Mouse (Mus musculus) spleen, adult 2 months (tissue): ENCODE results near the gene Pfdn2. TPM values are rescaled to one million over a fixed set of nuclear protein-coding genes. Genes with fewer than 3 reads are reported as not detected.
"Not testable (repeated sequence)": the region's sequence is repeated elsewhere in the genome, so short reads cannot be mapped to it uniquely, and the experiment has no call there.

Experiments
- DNase-seq, 2 experiments: peaks; one replicate each; pipeline versions ENCODE4 v3.0.0 to v3.0.0-alpha.2; 2012 to 2021; ENCODE audit warnings: low spot score in 2 of 2, low read depth in 1 of 2
- H3K27ac ChIP-seq: fragments of 200-500 bp; 2 replicates; pipeline ENCODE4 v1.5.1; 2012; ENCODE audit warnings: low read length, inconsistent platforms; ENCODE audit not compliant: insufficient read depth
- H3K27me3 ChIP-seq: fragments of 200-500 bp; 2 replicates; pipeline ENCODE4 v1.6.1; 2012; ENCODE audit warnings: mild to moderate bottlenecking, moderate library complexity, low read length, inconsistent platforms; ENCODE audit not compliant: control insufficient read depth, insufficient read depth
- H3K36me3 ChIP-seq: fragments of 200-500 bp; 2 replicates; pipeline ENCODE4 v1.6.1; 2012; ENCODE audit warnings: mild to moderate bottlenecking, low read length, inconsistent platforms; ENCODE audit not compliant: control insufficient read depth, insufficient read depth
- H3K4me1 ChIP-seq: fragments of 200-500 bp; 2 replicates; pipeline ENCODE4 v1.6.1; 2011; ENCODE audit warnings: inconsistent platforms; ENCODE audit not compliant: control insufficient read depth, insufficient read depth, insufficient read length
- H3K4me3 ChIP-seq: fragments of 200-500 bp; 2 replicates; pipeline ENCODE4 v1.5.1; 2011; ENCODE audit warnings: mild to moderate bottlenecking, inconsistent platforms; ENCODE audit not compliant: insufficient read depth, insufficient read length; ENCODE audit errors: extremely low read depth
- CTCF ChIP-seq: fragments of 200-500 bp; IDR thresholded peaks from 2 replicates; pipeline ENCODE4 v1.5.1; 2011; ENCODE audit warnings: mild to moderate bottlenecking, inconsistent platforms; ENCODE audit not compliant: insufficient read depth, insufficient read length, insufficient replicate concordance; ENCODE audit errors: extremely low read depth
- POLR2A ChIP-seq: fragments of 200-500 bp; IDR thresholded peaks from 2 replicates; pipeline ENCODE4 v1.6.1; 2011; ENCODE audit warnings: low read depth, low read length, inconsistent platforms
- WGBS: fragments of 180-500 bp; shearing (Covaris S2); methylation state at CpG from one replicate; pipeline ENCODE4 v1.1.7; 2018; 5-methylcytosine and 5-hydroxymethylcytosine counted together
- polyA plus RNA-seq: library from polyadenylated mRNA; depleted of rRNA; stranded (reverse); fragments of >200 nt; gene quantifications from 2 replicates; pipeline ENCODE4 v1.2.3, GENCODE M21; 2012

Pfdn2 gene
- polyA plus RNA-seq, 1 experiment: 8.5 TPM

- Histone ChIP-seq H3K27ac (no peak overlapping the region), H3K27me3 (no peaks in the 10 kb centered on the region), H3K4me1 (no peaks in the 10 kb centered on the region), H3K4me3 (no peak overlapping the region), H3K36me3 (no peaks in the 10 kb centered on the region)
- DNase-seq: no peak
- TF ChIP-seq POLR2A (no peak), CTCF (no peak)
- WGBS: 79% methylated on average over 1 of the region's 1 CpGs
Observed at GRCm38 (mm10) chr1:171322012-171322411, 23.5 kb upstream of the Pfdn2 start.

DNA sequence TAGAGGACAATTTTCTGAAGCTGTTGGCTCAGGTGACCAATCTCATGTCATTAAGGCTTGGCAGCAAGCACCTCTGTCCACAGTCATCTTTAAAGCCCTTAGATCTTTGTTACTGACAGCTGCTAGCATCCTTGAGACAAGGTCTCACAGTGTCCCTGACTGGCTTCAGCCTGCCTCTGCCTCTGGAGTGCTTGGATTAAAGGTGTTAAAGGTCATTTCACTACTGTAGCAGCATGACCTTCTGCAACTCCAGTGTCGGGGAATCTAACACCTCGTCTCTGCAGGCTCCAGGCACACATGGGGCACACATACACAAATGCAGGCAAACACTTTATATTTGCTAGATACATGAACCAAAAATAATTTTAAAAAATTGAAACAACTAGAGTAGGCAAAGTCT lies 19.9 kb upstream of the Pfdn2 start:
- DNase-seq: no peak
- Histone ChIP-seq H3K4me1 (peaks cover 1% of the 10 kb centered on the region; the same call in 1 of the 2 replicates), H3K36me3 (no peaks in the 10 kb centered on the region), H3K27me3 (no peaks in the 10 kb centered on the region), H3K4me3 (no peak overlapping the region), H3K27ac (no peak overlapping the region)
- 92% methylated on average over 2 of the region's 2 CpGs for WGBS
- TF ChIP-seq CTCF (no peak), POLR2A (no peak)

- H3K27ac ChIP-seq, DNase-seq, H3K36me3 ChIP-seq, H3K4me3 ChIP-seq, H3K4me1 ChIP-seq, H3K27me3 ChIP-seq: not testable (repeated sequence)
- 39% methylated on average over 4 of the region's 4 CpGs for WGBS
Observed at GRCm38 (mm10) chr1:171326588-171326987, 18.9 kb upstream of the Pfdn2 start.

- no peaks in the 10 kb centered on the region for H3K36me3 ChIP-seq
- peak overlapping the region; percentile 94 for H3K27ac ChIP-seq
- no peaks in the 10 kb centered on the region for H3K27me3 ChIP-seq
- TF ChIP-seq CTCF (no peak), POLR2A (no peak)
- WGBS: 32% methylated on average over 9 of the region's 9 CpGs
- H3K4me1 ChIP-seq: peaks cover 3% of the 10 kb centered on the region; the same call in 1 of the 2 replicates
- DNase-seq: no peak
- peak overlapping the region; percentile 71 for H3K4me3 ChIP-seq
Observed at GRCm38 (mm10) chr1:171328244-171328643, 17.2 kb upstream of the Pfdn2 start.

GRCm38 (mm10) chr1:171328839-171329432 lies 16.5 kb upstream of the Pfdn2 start, which contains the start of gene Dedd:
Gene Dedd (plus strand): TSS chr1:171329145.
- peak; percentile 84 for DNase-seq
- TF ChIP-seq POLR2A (no peak; the same call in 1 of the 2 replicates), CTCF (no peak)
- under 1% methylated on average over 42 of the region's 48 CpGs for WGBS
- Histone ChIP-seq H3K27me3 (no peaks in the 10 kb centered on the region), H3K4me3 (peak within 1 kb of the TSS; percentile 71), H3K27ac (peak within 1 kb of the TSS; percentile 94), H3K4me1 (peaks cover 3% of the 10 kb centered on the region), H3K36me3 (no peaks in the 10 kb centered on the region)

GRCm38 (mm10) chr1:171329433-171330215 lies 15.8 kb upstream of the Pfdn2 start:
- no peaks in the 10 kb centered on the region for H3K36me3 ChIP-seq
- no peak for DNase-seq
- WGBS: 3% methylated on average over 43 of the region's 61 CpGs
- peak overlapping the region; percentile 71 for H3K4me3 ChIP-seq
- H3K4me1 ChIP-seq: peaks cover 3% of the 10 kb centered on the region
- H3K27me3 ChIP-seq: no peaks in the 10 kb centered on the region
- TF ChIP-seq CTCF: no peak
- peak overlapping the region; percentile 94 for H3K27ac ChIP-seq

GRCm38 (mm10) chr1:171330216-171330560 lies 15.3 kb upstream of the Pfdn2 start:
- 6% methylated on average over 4 of the region's 4 CpGs for WGBS
- peak overlapping the region; percentile 71 for H3K4me3 ChIP-seq
- H3K36me3 ChIP-seq: no peaks in the 10 kb centered on the region
- H3K27ac ChIP-seq: peak overlapping the region; percentile 37; the same call in 1 of the 2 replicates
- H3K27me3 ChIP-seq: no peaks in the 10 kb centered on the region
- H3K4me1 ChIP-seq: peaks cover 3% of the 10 kb centered on the region
- TF ChIP-seq POLR2A: no peak
- peak in 1 of 2 experiments; percentile 19 for DNase-seq
